8 mouse cellular contexts compared by ENCODE assay signal in genomic region chr17:32283771-32284221, GRCm38 (mm10). TPM values are rescaled to one million over a fixed set of nuclear protein-coding genes. Genes with fewer than 3 reads are reported as not detected.
A peak's percentile ranks its signal among the peaks of the same experiment; 100 is the strongest.
DNase-seq lines count a peak whose midpoint lies in the region; ATAC-seq and TF ChIP-seq lines count a peak whose summit lies in the region.

No protein-coding gene starts in this region.

- no peaks in the 10 kb centered on the region for H3K9me3 ChIP-seq in embryonic facial prominence, embryonic 14.5 days (ENCODE audit: control insufficient read depth, low read length)
- no peaks in the 10 kb centered on the region for H3K9me3 ChIP-seq in liver, embryonic 12.5 days (replicated peaks)

- H3K4me1 ChIP-seq in embryonic facial prominence, embryonic 14.5 days (ENCODE audit: control insufficient read depth, insufficient read depth, low read length), result peaks cover 21% of the 10 kb centered on the region
- H3K4me1 ChIP-seq in liver, embryonic 12.5 days, result peaks cover 44% of the 10 kb centered on the region

- DNase-seq in B cell, adult 2 months, result peak; percentile 73 to 76
- peak; percentile 64 to 78 for DNase-seq in adrenal gland, postnatal 36 days
- DNase-seq in embryonic facial prominence, embryonic 14.5 days (ENCODE audit: low spot score), result peak; percentile 77
- peak; percentile 39 to 58 for DNase-seq in heart, adult 9 months (ENCODE audit: low spot score in 2 of 2)
- DNase-seq in kidney, adult 9 months, result peak; percentile 59
- peak; percentile 68 to 81 for DNase-seq in spleen, postnatal 4 days (ENCODE audit: low spot score in 2 of 2)

- TF ChIP-seq POLR2A in myocyte (IDR thresholded peaks at IDR 0.05; ENCODE audit: insufficient read length, low read depth), result peak; percentile 54

- no peaks in the 10 kb centered on the region for H3K36me3 ChIP-seq in embryonic facial prominence, embryonic 14.5 days (ENCODE audit: control insufficient read depth, insufficient read depth, low read length)
- H3K36me3 ChIP-seq in liver, embryonic 12.5 days, result 0 out of 2 replicates have a peak, but pooled peaks cover 6% of the 10 kb centered on the region
- no peaks in the 10 kb centered on the region for H3K36me3 ChIP-seq in myocyte (ENCODE audit: control insufficient read depth, insufficient read depth)

- H3K27me3 ChIP-seq in embryonic facial prominence, embryonic 14.5 days (replicated peaks; ENCODE audit: control insufficient read depth, insufficient read depth, low read length), result no peaks in the 10 kb centered on the region
- no peaks in the 10 kb centered on the region for H3K27me3 ChIP-seq in liver, embryonic 12.5 days (replicated peaks)
- H3K27me3 ChIP-seq in myocyte (ENCODE audit: control insufficient read depth, insufficient read depth, insufficient read length), result no peaks in the 10 kb centered on the region

- ATAC-seq in embryonic facial prominence, embryonic 14.5 days (ENCODE audit: low read depth), result peak; percentile 73
- peak; percentile 72 for ATAC-seq in liver, embryonic 12.5 days

- peak overlapping the region; percentile 74 for H3K4me3 ChIP-seq in embryonic facial prominence, embryonic 14.5 days (ENCODE audit: low read depth, low read length)
- H3K4me3 ChIP-seq in liver, embryonic 12.5 days, result peak overlapping the region; percentile 84
- peak overlapping the region; percentile 87 for H3K4me3 ChIP-seq in myocyte

- H3K4me2 ChIP-seq in embryonic facial prominence, embryonic 14.5 days (ENCODE audit: low read depth, low read length), result peak overlapping the region; percentile 61
- peak overlapping the region; percentile 77 for H3K4me2 ChIP-seq in liver, embryonic 12.5 days
- H3K4me2 ChIP-seq in myocyte (ENCODE audit: low read depth), result peak overlapping the region; percentile 81

- peaks cover 68% of the 10 kb centered on the region for H3K79me2 ChIP-seq in myocyte (ENCODE audit: control insufficient read depth, insufficient read depth)

- H3ac ChIP-seq in myocyte (ENCODE audit: control insufficient read depth, insufficient read length), result peak overlapping the region; percentile 91

- WGBS in embryonic facial prominence, embryonic 14.5 days, result 0% methylated on average over 15 of the region's 41 CpGs
- under 1% methylated on average over 31 of the region's 41 CpGs for WGBS in liver, embryonic 12.5 days (ENCODE audit: insufficient replicate concordance)

- H3K27ac ChIP-seq in embryonic facial prominence, embryonic 14.5 days (replicated peaks; ENCODE audit: low read depth, low read length), result peak overlapping the region; percentile 99
- peak overlapping the region; percentile 100 for H3K27ac ChIP-seq in liver, embryonic 12.5 days

- H3K9ac ChIP-seq in embryonic facial prominence, embryonic 14.5 days (ENCODE audit: low read depth, low read length), result peak overlapping the region; percentile 99
- H3K9ac ChIP-seq in liver, embryonic 12.5 days, result peak overlapping the region; percentile 99

TF ChIP-seq in myocyte, 11 proteins besides CTCF, POLR2A, EP300 and RAD21:
- TF ChIP-seq POLR2AphosphoS2 (IDR thresholded peaks at IDR 0.05; ENCODE audit: insufficient read length, low read depth) (peak; percentile 64), E2F4 (IDR thresholded peaks at IDR 0.05; ENCODE audit: insufficient read depth) (no peak)

RNA-seq across cellular contexts. Expression of gene Brd4, which starts 0.7 kb away (rescaled TPM):
- total RNA-seq in adrenal gland, postnatal 36 days (2021), result 100 to 1,000 TPM in 1 of 2 experiments, 10 to 100 TPM in 1; 90.3 to 112 TPM
- 87.5 and 89.8 TPM in 2 replicates for polyA plus RNA-seq in embryonic facial prominence, embryonic 14.5 days (2014; fragmentation: Nextera tagmentation; extraction: Ambion mirVana)
- polyA plus RNA-seq in liver, embryonic 12.5 days (2016; fragmentation: Nextera tagmentation; extraction: Ambion mirVana), result 55.1 and 56.5 TPM in 2 replicates
- 54.3 TPM for polyA plus RNA-seq in myocyte (2012; fragmentation: generic; extraction: Trizol)

RNA-seq across cellular contexts. Expression of gene Akap8, which starts 37.2 kb away (rescaled TPM):
- 10 to 100 TPM; 55.1 to 77.5 TPM for total RNA-seq in adrenal gland, postnatal 36 days (2021)
- 33.0 and 37.9 TPM in 2 replicates for polyA plus RNA-seq in embryonic facial prominence, embryonic 14.5 days (2014; fragmentation: Nextera tagmentation; extraction: Ambion mirVana)
- 72.1 and 73.5 TPM in 2 replicates for polyA plus RNA-seq in liver, embryonic 12.5 days (2016; fragmentation: Nextera tagmentation; extraction: Ambion mirVana)
- polyA plus RNA-seq in myocyte (2012; fragmentation: generic; extraction: Trizol), result 14.0 TPM

Comparison
In these comparisons a context has a peak if more than half of its experiments do, and no peak if none do; other contexts are left out.
1. Peak in every context shown above with its lines: DNase-seq, ATAC-seq, H3K4me3 ChIP-seq and H3K27ac ChIP-seq.